Mouse (Mus musculus) forebrain, embryonic 14.5 days (tissue): ENCODE measurements at regions not wholly inside any gene's neighbourhood (a gene's known extent, or its start where the extent isn't known, plus 50 kb on each side); places are given as distances from the start of the nearest gene placed in this dataset.

Experiments used
- ATAC-seq: fragments of 200-750 bp; cut with Nextera tagmentation; 2 replicates; pipeline ENCODE4 v1.8.0; 2017; ENCODE audit warnings: mild to moderate bottlenecking, moderate library complexity
- DNase-seq: peaks from one replicate; pipeline ENCODE4 v3.0.0-alpha.2; 2015; ENCODE audit warnings: low spot score
- H3K27ac ChIP-seq: fragments of 300-500 bp; sonication (generic); 2 replicates; pipeline ENCODE4 v1.5.1; 2014; ENCODE audit warnings: low read depth, mild to moderate bottlenecking, control low read depth, low read length, moderate library complexity
- H3K27me3 ChIP-seq: fragments of 300-500 bp; sonication (generic); replicated peaks from 2 replicates; pipeline ENCODE4 v1.6.1; 2014; ENCODE audit warnings: low read length, control low read depth, mixed read lengths; ENCODE audit not compliant: control insufficient read depth, insufficient read depth
- H3K36me3 ChIP-seq: fragments of 300-500 bp; sonication (generic); 2 replicates; pipeline ENCODE4 v1.6.1; 2014; ENCODE audit warnings: low read length, control low read depth; ENCODE audit not compliant: control insufficient read depth, insufficient read depth
- H3K4me1 ChIP-seq: fragments of 300-500 bp; sonication (generic); 2 replicates; pipeline ENCODE4 v1.6.1; 2014; ENCODE audit warnings: antibody characterized with exemption, low read length, control low read depth; ENCODE audit not compliant: control insufficient read depth, insufficient read depth
- H3K4me2 ChIP-seq: fragments of 300-500 bp; sonication (generic); 2 replicates; pipeline ENCODE4 v1.6.1; 2014; ENCODE audit warnings: mild to moderate bottlenecking, control low read depth, low read length
- H3K4me3 ChIP-seq: fragments of 300-500 bp; sonication (generic); 2 replicates; pipeline ENCODE4 v1.5.1; 2014; ENCODE audit warnings: low read depth, low read length, control low read depth
- H3K9ac ChIP-seq: fragments of 300-500 bp; sonication (generic); 2 replicates; pipeline ENCODE4 v1.6.1; 2014; ENCODE audit warnings: mild to moderate bottlenecking, low read length, control low read depth, moderate library complexity
- H3K9me3 ChIP-seq: fragments of 300-500 bp; sonication (generic); replicated peaks from 2 replicates; pipeline ENCODE4 v1.6.1; 2016; ENCODE audit warnings: low read length, control low read depth, mixed read lengths; ENCODE audit not compliant: control insufficient read depth
- WGBS: fragments of 180-500 bp; shearing (Covaris S2); extraction: QIAGEN DNeasy Blood & Tissue Kit; methylation state at CpG from one replicate; pipeline ENCODE4 v1.1.7; 2014; 5-methylcytosine and 5-hydroxymethylcytosine counted together

GRCm38 (mm10) chr11:18752512-18752911 lies 266.3 kb downstream of the Meis1 start:
- H3K9ac ChIP-seq: no peak overlapping the region
- 0 out of 2 replicates have a peak, but pooled peaks cover 3% of the 10 kb centered on the region for H3K27me3 ChIP-seq
- DNase-seq (peak; percentile 35), ATAC-seq (no peak)
- H3K4me2 ChIP-seq: no peak overlapping the region
- 22% methylated on average over 2 of the region's 2 CpGs for WGBS
- H3K27ac ChIP-seq: no peak overlapping the region
- peaks cover 44% of the 10 kb centered on the region for H3K4me1 ChIP-seq
- no peak overlapping the region for H3K4me3 ChIP-seq
- H3K36me3 ChIP-seq: no peaks in the 10 kb centered on the region
- H3K9me3 ChIP-seq: no peaks in the 10 kb centered on the region

- 6% methylated on average over 20 of the region's 20 CpGs for WGBS
- H3K27ac ChIP-seq: no peak overlapping the region; the same call in 1 of the 2 replicates
Observed at GRCm38 (mm10) chr11:18750911-18751841, 267.6 kb downstream of the Meis1 start.

DNA sequence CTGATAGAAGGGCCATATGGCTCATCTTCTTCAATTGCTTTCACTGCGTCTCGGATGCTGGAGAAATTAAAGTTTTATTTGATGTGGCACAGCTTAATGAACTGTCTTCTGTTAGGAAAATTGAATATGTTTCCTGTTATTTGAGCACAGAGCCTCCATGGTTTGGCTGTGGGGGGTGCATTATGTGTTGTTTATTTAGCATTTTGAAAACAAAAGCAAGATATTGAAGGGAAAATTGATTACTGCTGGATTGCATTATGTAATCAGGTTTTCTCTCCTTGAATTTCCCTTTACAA lies 268.8 kb downstream of the Meis1 start:
- no peak for ATAC-seq
- H3K4me1 ChIP-seq: peaks cover 49% of the 10 kb centered on the region
- DNase-seq: no peak
- no peaks in the 10 kb centered on the region for H3K36me3 ChIP-seq
- WGBS: 48% methylated on average over 2 of the region's 2 CpGs
- H3K27ac ChIP-seq: no peak overlapping the region
- no peak overlapping the region for H3K4me3 ChIP-seq
- H3K27me3 ChIP-seq: peaks cover 3% of the 10 kb centered on the region; the same call in 1 of the 2 replicates
- no peak overlapping the region for H3K9ac ChIP-seq
- H3K4me2 ChIP-seq: no peak overlapping the region
- H3K9me3 ChIP-seq: no peaks in the 10 kb centered on the region

More at GRCm38 (mm10) chr11:18750911-18751841, 267.6 kb downstream of the Meis1 start:
- Histone ChIP-seq H3K4me1 (peaks cover 49% of the 10 kb centered on the region), H3K36me3 (no peaks in the 10 kb centered on the region), H3K9ac (peak overlapping the region; percentile 21; the same call in 1 of the 2 replicates), H3K27me3 (peaks cover 3% of the 10 kb centered on the region; the same call in 1 of the 2 replicates), H3K9me3 (no peaks in the 10 kb centered on the region), H3K4me2 (peak overlapping the region; percentile 55), H3K4me3 (peak overlapping the region; percentile 22)
- DNase-seq (peak; percentile 88), ATAC-seq (peak; percentile 77)

DNA sequence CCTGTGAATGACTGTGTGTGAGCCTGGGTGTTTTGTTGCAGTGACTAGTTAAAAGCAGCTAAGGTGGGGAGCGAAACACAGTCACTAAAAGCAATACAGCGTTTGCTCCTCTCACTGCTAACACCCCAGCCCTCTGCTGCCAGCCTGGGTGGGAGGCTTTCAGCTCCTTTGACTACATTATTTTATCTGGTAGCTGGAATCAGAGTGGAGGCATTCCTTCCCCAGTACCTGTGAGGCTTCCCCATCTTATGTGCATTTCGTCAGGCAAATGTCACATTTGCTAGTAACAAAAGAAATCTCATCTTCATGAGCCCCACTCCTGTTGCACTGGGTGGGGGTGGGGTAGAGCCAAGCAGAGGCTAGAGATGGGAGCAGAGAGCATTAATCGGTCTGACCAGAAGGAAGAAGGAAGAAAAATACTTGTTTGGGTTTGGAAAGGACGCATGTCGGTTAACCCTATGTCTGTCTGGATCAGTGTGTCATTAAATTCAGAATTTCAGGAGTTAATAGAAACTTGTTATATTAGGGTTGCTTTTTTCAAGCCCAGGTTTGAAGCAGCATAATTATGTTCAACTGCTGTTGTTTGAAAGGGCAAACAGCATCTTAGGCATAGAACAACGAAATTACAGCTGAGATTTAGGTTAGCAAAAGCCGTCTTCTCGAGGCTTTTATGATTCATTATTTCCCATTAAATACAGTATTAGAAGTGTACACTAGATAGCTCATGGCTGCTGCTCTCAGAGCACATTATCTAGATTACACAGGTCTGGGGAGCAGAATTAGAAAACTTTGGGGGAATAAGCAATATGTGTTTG lies 269.3 kb downstream of the Meis1 start:
- ATAC-seq (no peak), DNase-seq (no peak)
- Histone ChIP-seq H3K27ac (no peak overlapping the region; the same call in 1 of the 2 replicates), H3K9me3 (no peaks in the 10 kb centered on the region), H3K9ac (peak overlapping the region; percentile 40; the same call in 1 of the 2 replicates), H3K4me2 (no peak overlapping the region), H3K36me3 (no peaks in the 10 kb centered on the region), H3K27me3 (peaks cover 3% of the 10 kb centered on the region; the same call in 1 of the 2 replicates), H3K4me1 (peaks cover 49% of the 10 kb centered on the region), H3K4me3 (no peak overlapping the region)
- WGBS: 33% methylated on average over 9 of the region's 9 CpGs

GRCm38 (mm10) chr11:18747871-18748461 lies 270.8 kb downstream of the Meis1 start:
- Histone ChIP-seq H3K9ac (no peak overlapping the region), H3K27ac (peak overlapping the region; percentile 52; the same call in 1 of the 2 replicates), H3K36me3 (no peaks in the 10 kb centered on the region), H3K4me3 (no peak overlapping the region), H3K9me3 (no peaks in the 10 kb centered on the region), H3K4me2 (no peak overlapping the region), H3K4me1 (peaks cover 46% of the 10 kb centered on the region), H3K27me3 (peaks cover 3% of the 10 kb centered on the region; the same call in 1 of the 2 replicates)
- 6% methylated on average over 7 of the region's 7 CpGs for WGBS
- peak; percentile 67 for DNase-seq
- ATAC-seq: 0 out of 2 replicates have a peak, but pooled peaks have one; percentile 30

- H3K4me2 ChIP-seq: no peak overlapping the region
- H3K27ac ChIP-seq: no peak overlapping the region
- no peaks in the 10 kb centered on the region for H3K9me3 ChIP-seq
- DNase-seq: no peak
- H3K27me3 ChIP-seq: no peaks in the 10 kb centered on the region; the same call in 1 of the 2 replicates
- no peak for ATAC-seq
- H3K4me3 ChIP-seq: no peak overlapping the region
- H3K36me3 ChIP-seq: no peaks in the 10 kb centered on the region
- H3K9ac ChIP-seq: no peak overlapping the region
- 48% methylated on average over 9 of the region's 9 CpGs for WGBS
- peaks cover 42% of the 10 kb centered on the region for H3K4me1 ChIP-seq
Observed at GRCm38 (mm10) chr11:18747361-18747760, 271.4 kb downstream of the Meis1 start.

DNA sequence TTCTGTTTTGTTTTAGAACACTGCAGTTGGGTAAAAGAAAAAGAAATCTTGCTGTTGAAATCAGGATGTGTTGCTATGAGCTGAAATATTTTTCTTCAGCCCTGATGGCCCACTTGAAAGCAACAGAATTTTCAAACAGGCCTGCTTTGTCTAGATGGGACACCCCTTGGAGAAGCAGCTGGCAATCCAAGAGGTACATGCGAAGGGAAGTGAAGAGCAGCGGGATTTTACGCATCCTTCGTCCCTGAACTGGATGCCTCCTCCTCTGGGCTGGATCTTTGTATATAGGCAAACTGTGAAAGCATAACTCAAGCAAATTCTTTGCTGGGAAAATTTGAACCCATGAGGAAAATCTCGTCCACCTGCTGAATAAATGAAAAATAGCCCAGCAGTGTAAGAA lies 272.3 kb downstream of the Meis1 start:
- Histone ChIP-seq H3K9ac (no peak overlapping the region), H3K27me3 (no peaks in the 10 kb centered on the region; the same call in 1 of the 2 replicates), H3K9me3 (no peaks in the 10 kb centered on the region), H3K27ac (no peak overlapping the region), H3K36me3 (no peaks in the 10 kb centered on the region), H3K4me3 (no peak overlapping the region), H3K4me1 (peaks cover 35% of the 10 kb centered on the region), H3K4me2 (no peak overlapping the region)
- 47% methylated on average over 5 of the region's 5 CpGs for WGBS
- ATAC-seq (no peak), DNase-seq (no peak)

DNA sequence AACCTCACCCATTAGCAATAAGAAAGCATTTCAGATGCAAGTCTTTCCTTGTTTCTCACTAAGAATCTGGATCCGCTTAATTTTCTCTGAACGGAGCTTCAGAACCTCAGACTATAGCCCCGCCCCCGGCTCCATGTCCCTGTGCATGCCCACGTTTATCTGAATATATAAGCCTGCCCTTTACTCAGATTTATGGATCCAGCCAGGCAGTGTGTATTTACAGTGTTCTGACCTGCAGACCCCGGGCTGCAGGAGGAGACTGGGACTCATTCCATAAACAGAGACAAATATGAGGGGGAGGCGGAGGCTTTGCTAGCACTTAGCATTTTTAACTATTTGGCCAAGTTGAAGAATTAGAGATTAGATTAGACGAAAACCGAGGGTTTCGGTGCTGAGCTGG lies 272.9 kb downstream of the Meis1 start:
- no peak overlapping the region for H3K27ac ChIP-seq
- H3K4me3 ChIP-seq: no peak overlapping the region
- WGBS: 66% methylated on average over 10 of the region's 10 CpGs
- no peak for DNase-seq
- H3K4me1 ChIP-seq: peaks cover 29% of the 10 kb centered on the region
- H3K9me3 ChIP-seq: no peaks in the 10 kb centered on the region
- H3K9ac ChIP-seq: no peak overlapping the region
- no peak for ATAC-seq
- H3K27me3 ChIP-seq: no peaks in the 10 kb centered on the region; the same call in 1 of the 2 replicates
- H3K36me3 ChIP-seq: no peaks in the 10 kb centered on the region
- no peak overlapping the region for H3K4me2 ChIP-seq
